Mouse (Mus musculus): ENCODE results near the gene Vmn1r208.
"Not testable (repeated sequence)": the region's sequence is repeated elsewhere in the genome, so short reads cannot be mapped to it uniquely, and the experiment has no call there.

The Vmn1r208 gene

DNA sequence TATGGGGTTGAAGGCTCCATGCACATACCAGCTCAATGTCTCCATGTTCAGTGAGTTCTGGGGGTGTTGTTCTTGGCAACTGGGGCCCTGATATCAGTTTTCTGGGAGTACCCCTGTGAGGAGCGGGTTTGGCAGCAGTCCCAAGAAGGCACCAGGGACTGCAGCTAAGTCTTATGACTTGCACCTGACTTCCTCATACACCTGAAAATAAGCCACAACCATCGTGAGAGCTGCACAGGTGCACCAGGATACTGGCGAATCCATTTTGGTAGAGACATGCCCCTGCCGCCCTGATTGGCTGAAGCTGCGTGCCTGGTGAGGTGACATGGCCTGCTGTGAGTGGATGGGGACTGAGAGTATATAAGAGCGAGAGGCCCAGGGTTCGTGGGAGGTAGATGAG lies at the start of gene Vmn1r208:
Vmn1r208 (minus strand) TSS at position 101 of the 400 bp plus-strand sequence.
- DNase-seq: not testable (repeated sequence)

DNA sequence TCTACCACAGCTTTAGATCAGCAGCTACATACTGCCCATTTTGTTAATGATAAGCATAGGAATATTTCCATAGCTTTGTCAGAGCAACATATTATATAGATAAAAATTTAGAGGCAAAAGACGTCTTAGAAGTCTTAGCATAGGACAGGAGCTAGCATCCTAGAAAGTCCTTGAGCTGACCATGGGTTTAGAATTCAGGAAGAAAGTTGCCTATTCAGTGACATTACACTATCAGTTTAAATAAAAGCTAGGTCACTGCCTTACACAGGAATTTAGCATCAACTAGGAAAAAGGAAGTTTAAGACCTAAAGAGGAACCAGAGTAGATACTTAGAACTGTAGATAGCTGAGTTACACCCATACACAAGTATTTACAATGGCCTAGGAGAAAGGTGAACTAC lies 44.4 kb upstream of the Vmn1r208 start:
- DNase-seq: not testable (repeated sequence)

DNA sequence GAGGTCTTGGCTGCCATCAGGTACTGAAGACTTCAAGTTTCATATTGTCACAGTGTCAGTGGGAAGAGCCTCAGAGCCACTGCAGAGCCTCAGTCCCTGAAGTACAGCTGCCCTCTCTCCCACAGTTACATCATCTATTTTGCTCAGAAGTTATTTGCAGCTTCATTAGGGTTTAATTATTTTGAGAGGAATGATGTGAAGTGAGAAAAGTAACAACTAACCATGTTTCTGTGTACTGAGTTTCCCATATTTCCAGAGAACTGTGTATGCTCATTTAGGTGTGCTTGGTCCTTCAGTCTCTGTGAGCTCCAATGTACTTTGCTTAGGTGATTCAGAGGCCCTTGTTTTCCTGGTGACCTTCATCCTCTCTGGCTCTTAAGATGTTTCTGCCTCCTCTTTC lies 32.4 kb upstream of the Vmn1r208 start, which contains the start of gene Vmn1r209:
Vmn1r209 (minus strand) TSS at position 101 of the 400 bp plus-strand sequence.
- not testable (repeated sequence) for DNase-seq

DNA sequence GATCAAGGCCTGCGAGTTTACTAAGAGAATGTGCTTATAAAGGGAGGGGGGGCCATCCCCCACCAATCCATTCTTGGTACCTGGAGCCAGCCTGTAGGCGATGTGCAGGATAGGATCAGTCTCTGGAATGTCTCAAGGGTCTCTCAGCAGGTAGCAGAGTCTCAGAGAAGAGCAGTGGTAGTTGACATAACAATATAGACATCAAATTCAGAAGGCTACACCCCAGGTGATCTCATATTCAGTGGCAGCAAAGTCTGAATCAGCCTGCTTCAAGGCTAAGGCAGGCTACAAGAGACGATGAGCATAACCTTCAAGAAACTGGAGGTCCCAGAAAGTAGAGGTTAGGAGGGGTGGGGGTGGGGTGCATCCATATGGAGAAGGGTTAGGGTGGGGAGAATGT lies 10.9 kb upstream of the Vmn1r208 start:
- not testable (repeated sequence) for DNase-seq

DNA sequence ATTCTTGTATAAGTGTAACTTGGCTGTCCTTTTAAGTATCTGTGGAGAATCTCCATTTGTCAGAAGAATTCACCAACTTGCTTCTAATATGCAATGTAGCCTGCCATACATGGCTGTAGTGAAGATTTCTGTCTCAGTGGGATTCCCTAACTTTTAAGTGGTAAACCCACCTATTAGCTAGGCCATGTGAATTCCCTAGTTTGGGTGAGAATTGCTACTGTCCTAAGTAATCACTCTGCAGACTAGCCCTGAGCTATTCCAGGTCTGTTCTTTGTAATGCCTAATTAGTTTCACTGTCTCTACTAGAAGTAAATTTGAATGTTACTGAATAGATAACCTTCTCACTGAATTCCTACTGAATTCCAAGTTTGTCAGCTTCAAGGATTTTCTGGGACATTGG lies 7.0 kb upstream of the Vmn1r208 start:
- not testable (repeated sequence) for DNase-seq

DNA sequence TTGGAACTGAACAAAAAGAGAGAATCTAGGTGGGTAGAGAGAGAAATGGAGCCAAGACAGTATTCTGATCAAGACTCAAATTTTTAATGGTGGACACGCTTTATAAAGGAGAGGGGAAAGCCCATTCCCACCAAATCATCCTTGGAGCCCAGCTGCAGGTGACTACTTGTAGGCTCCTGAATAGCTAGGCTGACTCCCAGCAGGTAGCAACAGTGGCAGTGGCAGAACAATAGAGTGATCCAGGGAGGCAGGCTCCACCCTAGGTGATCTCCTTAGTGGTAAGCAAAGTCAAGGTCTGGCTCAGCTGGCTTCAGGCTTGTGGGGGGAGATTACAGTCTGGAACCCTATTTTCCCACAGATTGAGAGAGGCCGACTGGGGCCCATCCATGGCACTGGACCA lies 5.6 kb downstream of the Vmn1r208 start:
- DNase-seq: not testable (repeated sequence)

DNA sequence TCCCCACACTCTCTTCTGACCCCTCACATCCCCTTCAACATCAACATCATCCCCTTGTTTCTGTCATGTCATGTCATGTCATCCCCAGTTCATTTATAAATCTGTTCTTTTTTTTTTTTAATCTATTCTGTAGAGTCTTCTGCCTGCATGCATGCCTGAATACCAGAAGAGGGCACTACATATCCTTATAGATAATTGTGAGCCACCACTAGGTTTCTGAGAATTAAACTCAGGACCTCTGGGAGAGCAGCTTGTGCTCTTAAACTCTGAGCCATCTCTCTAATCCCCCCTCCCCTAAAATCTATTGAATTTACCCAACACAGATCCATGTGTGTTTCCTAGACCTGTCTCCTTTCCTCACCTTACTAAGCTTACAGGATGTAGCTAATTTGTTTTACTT lies 29.7 kb downstream of the Vmn1r208 start:
- no peak for DNase-seq

DNA sequence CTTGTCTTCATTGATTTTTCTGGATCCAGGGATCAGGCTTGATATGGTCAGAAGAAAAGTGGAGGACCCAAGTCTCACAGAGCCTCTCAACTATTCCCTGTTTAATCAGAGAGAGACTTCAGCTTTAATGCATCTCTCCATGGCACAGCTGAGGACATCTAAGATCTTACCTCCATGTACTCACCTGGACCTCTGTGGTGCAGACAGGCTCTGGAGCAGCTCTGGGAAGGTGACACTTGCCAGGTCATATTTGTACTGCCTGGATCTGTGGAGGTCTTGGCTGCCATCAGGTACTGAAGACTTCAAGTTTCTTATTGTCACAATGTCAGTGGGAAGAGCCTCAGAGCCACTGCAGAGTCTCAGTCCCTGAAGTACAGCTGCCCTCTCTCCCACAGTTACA lies 47.7 kb downstream of the Vmn1r208 start, which contains the start of gene Vmn1r207-ps:
Vmn1r207-ps (minus strand) TSS at position 101 of the 400 bp plus-strand sequence.
- DNase-seq: not testable (repeated sequence)

Data from lung, postnatal 10 days (tissue).